Mouse (Mus musculus): ENCODE data around the gene Slc6a16. TPM values are rescaled to one million over a fixed set of nuclear protein-coding genes. Genes with fewer than 3 reads are reported as not detected.
A peak's percentile ranks its signal among the peaks of the same experiment; 100 is the strongest.

The Slc6a16 gene
- polyA plus RNA-seq, 1 experiment, result 0.05 TPM

DNA sequence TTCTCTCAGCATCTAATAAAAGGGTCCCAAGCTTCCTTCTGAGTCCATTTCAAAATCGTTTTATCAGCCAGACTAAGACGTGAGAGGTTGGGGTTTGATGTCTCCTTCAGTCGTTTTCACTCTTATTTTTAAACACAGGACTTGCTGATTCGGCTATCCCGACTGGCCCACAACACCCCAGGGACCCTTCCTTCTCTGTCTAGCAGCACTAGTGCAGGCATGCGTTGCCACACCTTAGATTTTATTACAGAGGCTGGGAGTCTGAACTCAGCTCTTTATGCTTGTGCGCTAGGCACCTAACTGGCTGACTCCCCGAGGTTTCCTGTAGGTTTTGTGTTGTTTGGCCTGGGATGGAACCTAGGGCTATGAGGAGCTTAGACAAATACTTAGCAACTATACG is 72.6 kb downstream of the Slc6a16 start:
- no peak for DNase-seq
- Histone ChIP-seq H3K4me1 (ENCODE audit: control insufficient read depth, insufficient read depth, low read length) (peaks cover 8% of the 10 kb centered on the region; the same call in 1 of the 2 replicates), H3K4me3 (ENCODE audit: insufficient read depth, low read depth, low read length) (no peak overlapping the region), H3K36me3 (ENCODE audit: control insufficient read depth, insufficient read depth, low read length) (no peaks in the 10 kb centered on the region), H3K27me3 (replicated peaks; ENCODE audit: control insufficient read depth, insufficient read depth, low read length) (no peaks in the 10 kb centered on the region), H3K27ac (ENCODE audit: insufficient read depth, low read depth, low read length) (no peak overlapping the region)
- no peak for TF ChIP-seq CTCF (conservative IDR thresholded peaks at IDR 0.05; ENCODE audit: insufficient read depth, insufficient read length, low read depth, low read length)
- no peak for TF ChIP-seq POLR2A (IDR thresholded peaks at IDR 0.05; ENCODE audit: low read depth, low read length)
- 41% methylated on average over 9 of the region's 9 CpGs for WGBS

- peak; percentile 81 for DNase-seq
- H3K27ac ChIP-seq (ENCODE audit: insufficient read depth, low read depth, low read length), result no peak overlapping the region; the same call in 1 of the 2 replicates
- peaks cover 8% of the 10 kb centered on the region; the same call in 1 of the 2 replicates for H3K4me1 ChIP-seq (ENCODE audit: control insufficient read depth, insufficient read depth, low read length)
- H3K27me3 ChIP-seq (replicated peaks; ENCODE audit: control insufficient read depth, insufficient read depth, low read length), result no peaks in the 10 kb centered on the region
- H3K36me3 ChIP-seq (ENCODE audit: control insufficient read depth, insufficient read depth, low read length), result no peaks in the 10 kb centered on the region
- WGBS, result 51% methylated on average over 10 of the region's 10 CpGs
- TF ChIP-seq POLR2A (IDR thresholded peaks at IDR 0.05; ENCODE audit: low read depth, low read length), result no peak
- no peak for TF ChIP-seq CTCF (conservative IDR thresholded peaks at IDR 0.05; ENCODE audit: insufficient read depth, insufficient read length, low read depth, low read length)
- no peak overlapping the region for H3K4me3 ChIP-seq (ENCODE audit: insufficient read depth, low read depth, low read length)
These were observed 74.4 kb downstream of the Slc6a16 start for GRCm38 (mm10) chr7:45315182-45315701.

GRCm38 (mm10) chr7:45316536-45316935 is 75.7 kb downstream of the Slc6a16 start:
- peaks cover 8% of the 10 kb centered on the region; the same call in 1 of the 2 replicates for H3K4me1 ChIP-seq (ENCODE audit: control insufficient read depth, insufficient read depth, low read length)
- no peak overlapping the region for H3K27ac ChIP-seq (ENCODE audit: insufficient read depth, low read depth, low read length)
- 90% methylated on average over 14 of the region's 14 CpGs for WGBS
- no peak for TF ChIP-seq POLR2A (IDR thresholded peaks at IDR 0.05; ENCODE audit: low read depth, low read length)
- TF ChIP-seq CTCF (conservative IDR thresholded peaks at IDR 0.05; ENCODE audit: insufficient read depth, insufficient read length, low read depth, low read length), result no peak
- no peaks in the 10 kb centered on the region for H3K27me3 ChIP-seq (replicated peaks; ENCODE audit: control insufficient read depth, insufficient read depth, low read length)
- H3K36me3 ChIP-seq (ENCODE audit: control insufficient read depth, insufficient read depth, low read length), result no peaks in the 10 kb centered on the region
- DNase-seq, result no peak
- no peak overlapping the region for H3K4me3 ChIP-seq (ENCODE audit: insufficient read depth, low read depth, low read length)

DNA sequence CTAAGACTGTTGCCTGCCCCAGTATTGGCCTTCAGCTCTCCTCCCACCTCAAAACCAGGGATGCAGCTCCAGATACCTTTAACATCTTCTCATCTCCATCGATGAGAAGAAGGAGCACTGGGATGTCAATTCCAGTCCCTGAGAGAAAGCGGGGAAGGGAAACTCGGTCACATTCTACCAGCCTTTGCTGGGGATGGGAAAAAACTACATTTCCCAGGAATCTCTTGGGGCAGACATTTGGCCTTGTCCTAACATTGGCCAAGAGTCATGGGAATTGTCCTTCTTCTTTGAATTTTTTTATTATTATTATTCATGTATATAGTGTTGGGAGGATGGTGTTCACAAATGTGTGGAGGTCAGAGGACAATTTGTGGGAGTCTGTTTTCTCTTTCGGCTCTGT is 81.4 kb downstream of the Slc6a16 start:
- no peaks in the 10 kb centered on the region for H3K36me3 ChIP-seq (ENCODE audit: control insufficient read depth, insufficient read depth, low read length)
- 87% methylated on average over 4 of the region's 4 CpGs for WGBS

More for the DNA sequence above, 81.4 kb downstream of the Slc6a16 start:
- no peak for TF ChIP-seq POLR2A (IDR thresholded peaks at IDR 0.05; ENCODE audit: low read depth, low read length)
- no peak for TF ChIP-seq CTCF (conservative IDR thresholded peaks at IDR 0.05; ENCODE audit: insufficient read depth, insufficient read length, low read depth, low read length)
- no peaks in the 10 kb centered on the region for H3K27me3 ChIP-seq (replicated peaks; ENCODE audit: control insufficient read depth, insufficient read depth, low read length)
- H3K27ac ChIP-seq (ENCODE audit: insufficient read depth, low read depth, low read length), result no peak overlapping the region
- DNase-seq, result no peak
- H3K4me1 ChIP-seq (ENCODE audit: control insufficient read depth, insufficient read depth, low read length), result no peaks in the 10 kb centered on the region
- H3K4me3 ChIP-seq (ENCODE audit: insufficient read depth, low read depth, low read length), result no peak overlapping the region

Other genes starting within 250 kb of the Slc6a16 start
- 105 and 107 TPM in 2 replicates for gene Irf3, start 243.4 kb upstream of the Slc6a16 start, polyA plus RNA-seq (2012; rRNA removed)
- 20.0 and 21.4 TPM in 2 replicates for gene Bcl2l12, start 242.4 kb upstream of the Slc6a16 start, polyA plus RNA-seq (2012; rRNA removed)
- 38.8 and 41.1 TPM in 2 replicates for gene Scaf1, start 224.7 kb upstream of the Slc6a16 start, polyA plus RNA-seq (2012; rRNA removed)
- 82.3 and 84.1 TPM in 2 replicates for gene Rras, start 223.1 kb upstream of the Slc6a16 start, polyA plus RNA-seq (2012; rRNA removed)
- gene Prr12, start 188.2 kb upstream of the Slc6a16 start, polyA plus RNA-seq (2012; rRNA removed), result 7.1 and 9.1 TPM in 2 replicates
- gene Nosip, start 178.7 kb upstream of the Slc6a16 start, polyA plus RNA-seq (2012; rRNA removed), result 60.4 and 67.6 TPM in 2 replicates
- gene Prrg2, start 178.4 kb upstream of the Slc6a16 start, polyA plus RNA-seq (2012; rRNA removed), result 80.9 and 95.4 TPM in 2 replicates
- gene Rcn3, start 148.9 kb upstream of the Slc6a16 start, polyA plus RNA-seq (2012; rRNA removed), result 67.0 and 68.7 TPM in 2 replicates
- gene Fcgrt, start 137.2 kb upstream of the Slc6a16 start, polyA plus RNA-seq (2012; rRNA removed), result 240 and 244 TPM in 2 replicates
- gene Rps11, start 116.6 kb upstream of the Slc6a16 start, polyA plus RNA-seq (2012; rRNA removed), result 176 and 310 TPM in 2 replicates
- gene Rpl13a, start 112.3 kb upstream of the Slc6a16 start, polyA plus RNA-seq (2012; rRNA removed), result 1,329 and 1,360 TPM in 2 replicates
- 5.6 TPM in 2 replicates for gene Gm45713, start 104.9 kb upstream of the Slc6a16 start, polyA plus RNA-seq (2012; rRNA removed)
- 36.8 and 37.7 TPM in 2 replicates for gene Flt3l, start 104.7 kb upstream of the Slc6a16 start, polyA plus RNA-seq (2012; rRNA removed)
- 80.3 and 84.9 TPM in 2 replicates for gene Pih1d1, start 86.8 kb upstream of the Slc6a16 start, polyA plus RNA-seq (2012; rRNA removed)
- 106 and 119 TPM in 2 replicates for gene Aldh16a1, start 86.5 kb upstream of the Slc6a16 start, polyA plus RNA-seq (2012; rRNA removed)
- gene Slc17a7, start 77.1 kb upstream of the Slc6a16 start, polyA plus RNA-seq (2012; rRNA removed), result not detected in 2 replicates
- gene Gfy, start 61.5 kb upstream of the Slc6a16 start, polyA plus RNA-seq (2012; rRNA removed), result not detected in 2 replicates
- not detected in 2 replicates for gene Pth2, start 60.1 kb upstream of the Slc6a16 start, polyA plus RNA-seq (2012; rRNA removed)
- 0.04 and 0.05 TPM in 2 replicates for gene Ccdc155, start 36.2 kb upstream of the Slc6a16 start, polyA plus RNA-seq (2012; rRNA removed)
- gene Dkkl1, start 28.9 kb upstream of the Slc6a16 start, polyA plus RNA-seq (2012; rRNA removed), result 0.39 and 0.54 TPM in 2 replicates
- gene Tead2, start 25.3 kb upstream of the Slc6a16 start, polyA plus RNA-seq (2012; rRNA removed), result 10.0 and 13.2 TPM in 2 replicates
- 7.9 and 30.1 TPM in 2 replicates for gene Cd37, start 2.0 kb upstream of the Slc6a16 start, polyA plus RNA-seq (2012; rRNA removed)
- 0.14 and 0.19 TPM in 2 replicates for gene Slc6a21, start 36.4 kb downstream of the Slc6a16 start, polyA plus RNA-seq (2012; rRNA removed)
- gene Trpm4, start 92.7 kb downstream of the Slc6a16 start, polyA plus RNA-seq (2012; rRNA removed), result 17.9 and 18.2 TPM in 2 replicates
- 0.14 and 3.2 TPM in 2 replicates for gene Hrc, start 94.2 kb downstream of the Slc6a16 start, polyA plus RNA-seq (2012; rRNA removed)
- gene Ppfia3, start 125.9 kb downstream of the Slc6a16 start, polyA plus RNA-seq (2012; rRNA removed), result 0.50 and 0.64 TPM in 2 replicates
- 2.7 and 3.9 TPM in 2 replicates for gene Lin7b, start 129.5 kb downstream of the Slc6a16 start, polyA plus RNA-seq (2012; rRNA removed)
- gene Snrnp70, start 154.7 kb downstream of the Slc6a16 start, polyA plus RNA-seq (2012; rRNA removed), result 137 and 138 TPM in 2 replicates
- gene Kcna7, start 164.6 kb downstream of the Slc6a16 start, polyA plus RNA-seq (2012; rRNA removed), result 0.07 and 0.91 TPM in 2 replicates
- gene Ntf5, start 172.6 kb downstream of the Slc6a16 start, polyA plus RNA-seq (2012; rRNA removed), result 0.44 and 0.58 TPM in 2 replicates
- gene Lhb, start 179.7 kb downstream of the Slc6a16 start, polyA plus RNA-seq (2012; rRNA removed), result not detected in 2 replicates
- gene Gys1, start 193.8 kb downstream of the Slc6a16 start, polyA plus RNA-seq (2012; rRNA removed), result 57.4 and 61.2 TPM in 2 replicates
- gene Ruvbl2, start 197.0 kb downstream of the Slc6a16 start, polyA plus RNA-seq (2012; rRNA removed), result 36.3 and 42.7 TPM in 2 replicates
- gene Ftl1, start 218.8 kb downstream of the Slc6a16 start, polyA plus RNA-seq (2012; rRNA removed), result 6,932 and 8,155 TPM in 2 replicates
- 104 and 112 TPM in 2 replicates for gene Bax, start 225.8 kb downstream of the Slc6a16 start, polyA plus RNA-seq (2012; rRNA removed)
- 0.20 and 0.46 TPM in 2 replicates for gene Tulp2, start 240.8 kb downstream of the Slc6a16 start, polyA plus RNA-seq (2012; rRNA removed)
- gene Gm45808, start 245.7 kb downstream of the Slc6a16 start, polyA plus RNA-seq (2012; rRNA removed), result 1.1 and 1.2 TPM in 2 replicates
- 6.0 and 6.1 TPM in 2 replicates for gene Dhdh, start 247.7 kb downstream of the Slc6a16 start, polyA plus RNA-seq (2012; rRNA removed)

Data from kidney, adult 2 months (tissue).